In the genomic region with DNA sequence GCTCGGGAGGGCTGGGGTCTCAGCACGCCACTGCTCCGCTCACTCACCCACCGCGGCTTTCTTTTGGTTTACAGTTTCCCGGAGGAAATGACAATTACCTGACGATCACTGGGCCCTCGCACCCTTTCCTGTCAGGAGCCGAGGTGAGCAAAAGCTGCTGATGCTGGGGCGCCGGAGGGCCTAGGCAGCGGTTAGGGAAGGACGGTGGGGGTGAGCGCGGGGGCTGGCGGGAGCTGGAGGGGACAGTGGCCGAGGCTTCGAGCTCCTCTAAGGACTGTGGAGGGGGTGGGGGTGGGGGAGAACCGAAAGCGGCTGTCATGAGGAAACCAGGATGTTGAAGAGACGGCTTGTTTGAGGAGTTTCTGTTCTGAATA, we compare ENCODE assay signal across 8 mouse cellular contexts. TPM values are rescaled to one million over a fixed set of nuclear protein-coding genes. Genes with fewer than 3 reads are reported as not detected.
DNase-seq lines count a peak whose midpoint lies in the region; ATAC-seq and TF ChIP-seq lines count a peak whose summit lies in the region.

No protein-coding gene starts in this region.

- under 1% methylated on average over 21 of the region's 21 CpGs for WGBS in forebrain, embryonic 11.5 days
- WGBS in liver, embryonic 14.5 days (ENCODE audit: insufficient replicate concordance): 2% methylated on average over 21 of the region's 21 CpGs

- no peak for TF ChIP-seq CTCF in gastrocnemius, adult 2 months (IDR thresholded peaks at IDR 0.05)
- TF ChIP-seq CTCF in C2C12 (IDR thresholded peaks at IDR 0.05; ENCODE audit: control insufficient read depth, insufficient read depth, insufficient read length): no peak
- no peak for TF ChIP-seq CTCF in liver, embryonic 14.5 days (IDR thresholded peaks at IDR 0.05; ENCODE audit: low read depth)

- peak overlapping the region; percentile 78 for H3K9ac ChIP-seq in forebrain, embryonic 11.5 days (ENCODE audit: low read length)
- H3K9ac ChIP-seq in liver, embryonic 14.5 days (replicated peaks): peak overlapping the region; percentile 92

- no peaks in the 10 kb centered on the region for H3K27me3 ChIP-seq in C2C12 (ENCODE audit: control insufficient read depth, insufficient read depth, insufficient read length)
- no peaks in the 10 kb centered on the region for H3K27me3 ChIP-seq in forebrain, embryonic 11.5 days (ENCODE audit: control insufficient read depth, insufficient read depth, low read length)
- no peaks in the 10 kb centered on the region for H3K27me3 ChIP-seq in liver, embryonic 14.5 days (ENCODE audit: control insufficient read depth, insufficient read depth, low read length)

- peak overlapping the region; percentile 91 for H3ac ChIP-seq in C2C12 (ENCODE audit: control insufficient read depth, insufficient read length, low read depth)

- H3K9me3 ChIP-seq in forebrain, embryonic 11.5 days (ENCODE audit: control insufficient read depth, low read length): no peaks in the 10 kb centered on the region
- H3K9me3 ChIP-seq in liver, embryonic 14.5 days (ENCODE audit: control insufficient read depth, low read length): no peaks in the 10 kb centered on the region

- peak; percentile 37 for ATAC-seq in forebrain, embryonic 11.5 days (replicated peaks; ENCODE audit: low FRiP score)
- ATAC-seq in liver, embryonic 14.5 days (ENCODE audit: insufficient read depth): peak; percentile 7; the same call in 1 of the 2 replicates
- no peak; the same call in 1 of the 2 replicates for ATAC-seq in frontal cortex, adult (ENCODE audit: low TSS enrichment)

- intact Hi-C loops in gastrocnemius, adult 2 months (cut with DNase I): loop anchor here (1.0 to 2.0 kb wide), 2 partner anchors 23 to 395 kb away; a partner anchor contains a TSS

- peak; percentile 43 for DNase-seq in gastrocnemius, adult 2 months
- DNase-seq in gastrocnemius, postnatal 25 days: no peak
- DNase-seq in forebrain, embryonic 11.5 days (ENCODE audit: low spot score): no peak
- no peak for DNase-seq in liver, embryonic 14.5 days (ENCODE audit: low read depth in 3 of 3, low spot score in 3 of 3)
- no peak for DNase-seq in cerebellum, adult 18-20 months
- DNase-seq in cerebellum, adult 11 months: no peak

- TF ChIP-seq EP300 in liver, embryonic 14.5 days (IDR thresholded peaks at IDR 0.05; ENCODE audit: low read depth): no peak

- H3K36me3 ChIP-seq in C2C12 (ENCODE audit: control insufficient read depth, insufficient read depth): peaks cover 3% of the 10 kb centered on the region
- no peaks in the 10 kb centered on the region for H3K36me3 ChIP-seq in forebrain, embryonic 11.5 days (ENCODE audit: control insufficient read depth, insufficient read depth, low read length)
- no peaks in the 10 kb centered on the region for H3K36me3 ChIP-seq in liver, embryonic 14.5 days (replicated peaks; ENCODE audit: control insufficient read depth, insufficient read depth, low read depth)

- H3K4me2 ChIP-seq in forebrain, embryonic 11.5 days (ENCODE audit: low read depth, low read length, severe bottlenecking): peak overlapping the region; percentile 67
- peak overlapping the region; percentile 88 for H3K4me2 ChIP-seq in liver, embryonic 14.5 days (ENCODE audit: low read depth)

- peaks cover 50% of the 10 kb centered on the region for H3K79me2 ChIP-seq in C2C12 (ENCODE audit: control insufficient read depth, insufficient read depth)

- peak overlapping the region; percentile 97 for H3K4me3 ChIP-seq in gastrocnemius, adult 2 months
- H3K4me3 ChIP-seq in C2C12 (ENCODE audit: insufficient read depth, poor library complexity, severe bottlenecking): peak overlapping the region; percentile 89
- peak overlapping the region; percentile 89 for H3K4me3 ChIP-seq in forebrain, embryonic 11.5 days (ENCODE audit: low read depth, low read length)
- H3K4me3 ChIP-seq in liver, embryonic 14.5 days (ENCODE audit: insufficient read depth in 1 of 2, low read depth in 2 of 2, low read length in 2 of 2): peak overlapping the region; percentile 72 to 93

- peaks cover 28% of the 10 kb centered on the region for H3K79me3 ChIP-seq in C2C12 (ENCODE audit: low read depth)

- peak overlapping the region; percentile 96 for H3K27ac ChIP-seq in gastrocnemius, adult 2 months
- H3K27ac ChIP-seq in forebrain, embryonic 11.5 days (ENCODE audit: low read depth, low read length): peak overlapping the region; percentile 69
- peak overlapping the region; percentile 82 for H3K27ac ChIP-seq in liver, embryonic 14.5 days

- no peaks in the 10 kb centered on the region for H3K4me1 ChIP-seq in forebrain, embryonic 11.5 days (replicated peaks; ENCODE audit: control insufficient read depth, insufficient read depth, low read length)
- peaks cover 10 to 12% of the 10 kb centered on the region in 2 experiments for H3K4me1 ChIP-seq in liver, embryonic 14.5 days (replicated peaks; ENCODE audit: control insufficient read depth in 2 of 2, insufficient read depth in 2 of 2, low read length in 1 of 2)

TF ChIP-seq in C2C12, 6 proteins besides CTCF, POLR2A, EP300 and RAD21:
- TF ChIP-seq FOSL1 (IDR thresholded peaks at IDR 0.05; ENCODE audit: insufficient read depth, low read length, poor library complexity, severe bottlenecking): no peak
- TF ChIP-seq USF1 (IDR thresholded peaks at IDR 0.05; ENCODE audit: low read depth): no peak
- TF ChIP-seq MYOD1 (IDR thresholded peaks at IDR 0.05; ENCODE audit: control insufficient read depth, insufficient read length, low read depth): no peak
- TF ChIP-seq MYOG (IDR thresholded peaks at IDR 0.05; ENCODE audit: control insufficient read depth, extremely low read depth, insufficient read length): no peak
- TF ChIP-seq CEBPB (IDR thresholded peaks at IDR 0.05; ENCODE audit: low read depth): no peak
- TF ChIP-seq MAX (IDR thresholded peaks at IDR 0.05): no peak
TF ChIP-seq in C2C12: peak in this region for 0.

RNA-seq across cellular contexts. Expression of a gene that starts 0.4 kb away (rescaled TPM):
- 1 to 10 TPM; 1.9 to 3.5 TPM for total RNA-seq in gastrocnemius, adult 2 months (2021)
- 1 to 10 TPM; 2.3 to 3.5 TPM for total RNA-seq in gastrocnemius, postnatal 25 days (2021)
- polyA plus RNA-seq in C2C12 (2012; fragmentation: generic; extraction: Trizol): 5.5 TPM
- 33.5 and 35.8 TPM in 2 replicates for polyA plus RNA-seq in forebrain, embryonic 11.5 days (2014; fragmentation: Nextera tagmentation; extraction: Ambion mirVana)
- 2.9 and 3.1 TPM in 2 replicates for polyA plus RNA-seq in liver, embryonic 14.5 days (2012; rRNA removed)
- 1.9 and 2.6 TPM in 2 replicates for polyA plus RNA-seq in liver, embryonic 14.5 days (2014; fragmentation: Nextera tagmentation; extraction: Ambion mirVana)

RNA-seq across cellular contexts. Expression of a gene that starts 0.8 kb away (rescaled TPM):
- total RNA-seq in gastrocnemius, adult 2 months (2021): 10 to 100 TPM; 48.0 to 56.2 TPM
- 10 to 100 TPM; 35.8 to 41.6 TPM for total RNA-seq in gastrocnemius, postnatal 25 days (2021)
- 18.3 TPM for polyA plus RNA-seq in C2C12 (2012; fragmentation: generic; extraction: Trizol)
- 54.8 and 56.2 TPM in 2 replicates for polyA plus RNA-seq in forebrain, embryonic 11.5 days (2014; fragmentation: Nextera tagmentation; extraction: Ambion mirVana)
- polyA plus RNA-seq in liver, embryonic 14.5 days (2012; rRNA removed): 8.5 and 10.1 TPM in 2 replicates
- polyA plus RNA-seq in liver, embryonic 14.5 days (2014; fragmentation: Nextera tagmentation; extraction: Ambion mirVana): 16.6 and 17.2 TPM in 2 replicates

RNA-seq across cellular contexts. Expression of a gene that starts 22.2 kb away (rescaled TPM):
- 10 to 100 TPM; 33.4 to 34.9 TPM for total RNA-seq in gastrocnemius, adult 2 months (2021)
- total RNA-seq in gastrocnemius, postnatal 25 days (2021): 10 to 100 TPM; 31.1 to 33.9 TPM
- 23.0 TPM for polyA plus RNA-seq in C2C12 (2012; fragmentation: generic; extraction: Trizol)
- 55.3 and 62.9 TPM in 2 replicates for polyA plus RNA-seq in forebrain, embryonic 11.5 days (2014; fragmentation: Nextera tagmentation; extraction: Ambion mirVana)
- 9.7 and 13.1 TPM in 2 replicates for polyA plus RNA-seq in liver, embryonic 14.5 days (2012; rRNA removed)
- polyA plus RNA-seq in liver, embryonic 14.5 days (2014; fragmentation: Nextera tagmentation; extraction: Ambion mirVana): 13.9 and 14.0 TPM in 2 replicates

RNA-seq across cellular contexts. Expression of a gene that starts 25.2 kb away (rescaled TPM):
- total RNA-seq in gastrocnemius, adult 2 months (2021): 10 to 100 TPM; 17.2 to 19.5 TPM
- 10 to 100 TPM; 13.7 to 14.0 TPM for total RNA-seq in gastrocnemius, postnatal 25 days (2021)
- 33.3 TPM for polyA plus RNA-seq in C2C12 (2012; fragmentation: generic; extraction: Trizol)
- polyA plus RNA-seq in forebrain, embryonic 11.5 days (2014; fragmentation: Nextera tagmentation; extraction: Ambion mirVana): 59.3 TPM in 2 replicates
- polyA plus RNA-seq in liver, embryonic 14.5 days (2012; rRNA removed): 14.5 and 15.3 TPM in 2 replicates
- polyA plus RNA-seq in liver, embryonic 14.5 days (2014; fragmentation: Nextera tagmentation; extraction: Ambion mirVana): 18.1 and 18.2 TPM in 2 replicates

RNA-seq across cellular contexts. Expression of a gene that starts 48.8 kb away (rescaled TPM):
- under 1 TPM; 0.61 to 0.78 TPM for total RNA-seq in gastrocnemius, adult 2 months (2021)
- total RNA-seq in gastrocnemius, postnatal 25 days (2021): 1 to 10 TPM in 1 of 2 experiments, under 1 TPM in 1; 0.87 to 1.1 TPM
- 6.7 TPM for polyA plus RNA-seq in C2C12 (2012; fragmentation: generic; extraction: Trizol)
- 75.3 and 83.6 TPM in 2 replicates for polyA plus RNA-seq in forebrain, embryonic 11.5 days (2014; fragmentation: Nextera tagmentation; extraction: Ambion mirVana)
- polyA plus RNA-seq in liver, embryonic 14.5 days (2012; rRNA removed): 0.76 and 0.84 TPM in 2 replicates
- 0.54 and 0.66 TPM in 2 replicates for polyA plus RNA-seq in liver, embryonic 14.5 days (2014; fragmentation: Nextera tagmentation; extraction: Ambion mirVana)
